Mouse (Mus musculus) forebrain, embryonic 11.5 days (tissue): ENCODE results near the gene Repin1. TPM values are rescaled to one million over a fixed set of nuclear protein-coding genes. Genes with fewer than 3 reads are reported as not detected.

ENCODE experiments used
- ATAC-seq: fragments of 200-750 bp; cut with Nextera tagmentation; replicated peaks from 2 replicates; pipeline ENCODE4 v1.8.0; 2017; ENCODE audit warnings: moderate TSS enrichment; ENCODE audit not compliant: low FRiP score
- DNase-seq: peaks from one replicate; pipeline ENCODE4 v3.0.0-alpha.2; 2017; ENCODE audit warnings: low spot score
- H3K27ac ChIP-seq: fragments of 300-500 bp; sonication (generic); 2 replicates; pipeline ENCODE4 v1.5.1; 2014; ENCODE audit warnings: low read depth, low read length
- H3K27me3 ChIP-seq: fragments of 300-500 bp; sonication (generic); 2 replicates; pipeline ENCODE4 v1.6.1; 2014; ENCODE audit warnings: mild to moderate bottlenecking, low read length, mixed read lengths; ENCODE audit not compliant: control insufficient read depth, insufficient read depth
- H3K36me3 ChIP-seq: fragments of 300-500 bp; sonication (generic); 2 replicates; pipeline ENCODE4 v1.6.1; 2014; ENCODE audit warnings: mild to moderate bottlenecking, low read length, moderate library complexity, mixed read lengths; ENCODE audit not compliant: control insufficient read depth, insufficient read depth
- H3K4me1 ChIP-seq: fragments of 300-500 bp; sonication (generic); replicated peaks from 2 replicates; pipeline ENCODE4 v1.6.1; 2014; ENCODE audit warnings: low read length, mixed read lengths; ENCODE audit not compliant: control insufficient read depth, insufficient read depth
- H3K4me2 ChIP-seq: fragments of 300-500 bp; sonication (generic); 2 replicates; pipeline ENCODE4 v1.6.1; 2014; ENCODE audit warnings: low read depth, mild to moderate bottlenecking, low read length, moderate library complexity, mixed read lengths; ENCODE audit not compliant: severe bottlenecking
- H3K4me3 ChIP-seq: fragments of 300-500 bp; sonication (generic); 2 replicates; pipeline ENCODE4 v1.5.1; 2014; ENCODE audit warnings: low read depth, low read length
- H3K9ac ChIP-seq: fragments of 300-500 bp; sonication (generic); 2 replicates; pipeline ENCODE4 v1.6.1; 2014; ENCODE audit warnings: low read length
- H3K9me3 ChIP-seq: fragments of 300-500 bp; sonication (generic); 2 replicates; pipeline ENCODE4 v1.6.1; 2016; ENCODE audit warnings: low read length, mixed read lengths; ENCODE audit not compliant: control insufficient read depth
- WGBS: fragments of 180-500 bp; shearing (Covaris S2); extraction: QIAGEN DNeasy Blood & Tissue Kit; methylation state at CpG from one replicate; pipeline ENCODE4 v1.1.7; 2014; 5-methylcytosine and 5-hydroxymethylcytosine counted together
- polyA plus RNA-seq: library from polyadenylated mRNA; unstranded; fragments of >200 nt; fragmentation: Nextera tagmentation; extraction: Ambion mirVana; gene quantifications from 2 replicates; pipeline ENCODE4 v1.2.1, GENCODE M21; 2014

Gene Repin1
- polyA plus RNA-seq, 1 experiment from 2014 or later: 50.2 TPM

DNA sequence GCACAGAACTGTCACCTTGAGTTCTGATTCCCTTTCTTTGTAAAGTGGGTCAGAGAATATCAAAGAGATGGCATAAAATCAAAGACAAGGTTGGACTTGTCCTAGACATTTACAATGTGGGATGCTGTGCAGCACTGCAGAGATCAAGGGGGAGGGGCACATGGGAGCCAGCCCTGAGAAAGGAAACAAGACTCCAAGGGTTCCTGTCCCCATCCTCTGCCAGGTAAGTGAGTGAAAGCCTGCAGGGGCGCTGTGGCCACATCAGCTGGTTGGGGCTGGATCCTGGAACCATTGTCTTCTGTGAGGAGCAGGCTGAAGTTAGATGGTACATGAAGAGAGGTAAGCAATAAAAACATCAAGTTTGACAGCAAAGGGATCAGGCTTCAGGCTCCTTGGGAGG, 29.8 kb downstream of the Repin1 start:
- H3K9me3 ChIP-seq: no peaks in the 10 kb centered on the region
- no peaks in the 10 kb centered on the region; the same call in 1 of the 2 replicates for H3K36me3 ChIP-seq
- H3K4me2 ChIP-seq: no peak overlapping the region
- H3K4me3 ChIP-seq: no peak overlapping the region
- H3K9ac ChIP-seq: no peak overlapping the region
- no peaks in the 10 kb centered on the region; the same call in 1 of the 2 replicates for H3K4me1 ChIP-seq
- ATAC-seq (no peak), DNase-seq (no peak)
- 21% methylated on average over 1 of the region's 1 CpGs for WGBS
- no peak overlapping the region for H3K27ac ChIP-seq
- H3K27me3 ChIP-seq: peaks cover 13% of the 10 kb centered on the region

DNA sequence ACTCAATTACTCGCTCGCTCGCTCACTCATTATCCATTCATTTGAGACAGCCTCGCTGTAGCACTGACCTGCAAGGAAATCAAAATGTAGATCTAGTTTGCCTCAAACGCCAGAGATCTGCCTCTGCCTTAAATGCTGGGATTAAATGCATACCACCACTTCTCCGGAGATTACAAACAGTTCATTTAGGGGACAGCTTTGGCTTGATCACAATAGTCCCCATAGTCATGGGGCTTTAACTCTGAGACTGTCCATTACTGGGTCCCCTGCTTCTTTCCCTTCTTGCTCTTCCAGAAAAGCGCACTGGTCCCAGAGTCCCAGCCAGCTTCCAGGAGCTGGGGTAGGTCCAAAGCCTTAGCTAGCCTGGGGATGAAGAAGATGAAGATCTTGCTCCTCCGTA, 32.8 kb downstream of the Repin1 start, which contains the start of gene AI854703:
Gene AI854703, plus strand, starts transcription at position 301 of the 400 bp plus-strand sequence.
- 27% methylated on average over 8 of the region's 8 CpGs for WGBS
- Histone ChIP-seq H3K4me3 (peak within 1 kb of the TSS; percentile 40), H3K27ac (no peak within 1 kb of the TSS), H3K9ac (peak within 1 kb of the TSS; percentile 49), H3K9me3 (no peaks in the 10 kb centered on the region), H3K4me1 (peaks cover 2% of the 10 kb centered on the region; the same call in 1 of the 2 replicates), H3K4me2 (peak within 1 kb of the TSS; percentile 70), H3K27me3 (peaks cover 30% of the 10 kb centered on the region), H3K36me3 (no peaks in the 10 kb centered on the region; the same call in 1 of the 2 replicates)
- ATAC-seq (0 out of 2 replicates have a peak, but pooled peaks have one; percentile 3), DNase-seq (no peak)

DNA sequence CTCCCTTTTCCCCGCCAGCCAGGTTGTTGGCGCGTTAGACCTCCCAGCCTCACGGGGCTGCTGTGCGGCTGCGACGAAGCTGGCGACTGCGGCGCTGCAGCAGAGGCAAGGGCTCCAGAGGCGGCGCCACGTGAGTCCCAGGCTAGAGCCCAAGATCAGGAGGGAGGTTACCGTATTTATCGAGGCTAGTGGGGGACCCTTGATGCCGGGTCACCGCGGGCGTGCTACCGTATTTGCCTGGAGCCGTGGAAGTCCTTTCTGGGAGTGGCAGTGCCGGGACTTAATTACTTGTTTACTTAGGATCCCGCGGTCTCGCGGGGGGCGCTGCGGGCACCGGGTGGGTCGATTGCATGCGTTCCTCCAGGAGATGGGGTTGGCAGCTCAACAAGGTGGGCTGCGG, 33.3 kb downstream of the Repin1 start:
- ATAC-seq (0 out of 2 replicates have a peak, but pooled peaks have one; percentile 44), DNase-seq (peak; percentile 74)
- WGBS: 1% methylated on average over 32 of the region's 32 CpGs
- Histone ChIP-seq H3K9ac (peak overlapping the region; percentile 49), H3K4me2 (peak overlapping the region; percentile 70), H3K27me3 (peaks cover 30% of the 10 kb centered on the region), H3K27ac (no peak overlapping the region), H3K4me3 (peak overlapping the region; percentile 40), H3K36me3 (no peaks in the 10 kb centered on the region; the same call in 1 of the 2 replicates), H3K4me1 (peaks cover 2% of the 10 kb centered on the region; the same call in 1 of the 2 replicates), H3K9me3 (no peaks in the 10 kb centered on the region)

DNA sequence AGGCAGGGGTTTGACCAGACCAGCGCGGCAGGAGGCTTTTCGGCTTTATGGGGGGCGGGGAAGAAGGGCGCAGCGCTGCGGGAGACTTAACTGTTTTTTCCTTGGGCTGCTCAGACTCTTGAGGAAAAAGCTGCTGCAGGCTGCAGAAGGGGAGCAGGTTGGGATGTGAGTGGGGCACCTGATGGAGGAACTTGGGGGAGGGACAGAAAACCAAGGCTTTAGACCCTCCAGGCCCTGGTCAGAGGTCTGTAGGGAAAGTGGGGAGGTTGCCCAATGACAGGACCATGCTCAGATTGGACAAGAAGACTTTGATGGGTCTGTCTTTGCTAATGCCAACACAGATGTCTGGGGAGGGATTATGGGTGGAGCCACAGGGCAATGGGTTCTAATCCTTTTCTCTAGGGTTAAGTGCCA, 33.8 kb downstream of the Repin1 start:
- H3K4me2 ChIP-seq: peak overlapping the region; percentile 70
- no peaks in the 10 kb centered on the region for H3K9me3 ChIP-seq
- peaks cover 2% of the 10 kb centered on the region; the same call in 1 of the 2 replicates for H3K4me1 ChIP-seq
- peak overlapping the region; percentile 49 for H3K9ac ChIP-seq
- H3K4me3 ChIP-seq: peak overlapping the region; percentile 40
- ATAC-seq: no peak
- WGBS: 2% methylated on average over 7 of the region's 7 CpGs
- peaks cover 30% of the 10 kb centered on the region for H3K27me3 ChIP-seq
- H3K27ac ChIP-seq: no peak overlapping the region
- DNase-seq: no peak
- H3K36me3 ChIP-seq: no peaks in the 10 kb centered on the region; the same call in 1 of the 2 replicates

DNA sequence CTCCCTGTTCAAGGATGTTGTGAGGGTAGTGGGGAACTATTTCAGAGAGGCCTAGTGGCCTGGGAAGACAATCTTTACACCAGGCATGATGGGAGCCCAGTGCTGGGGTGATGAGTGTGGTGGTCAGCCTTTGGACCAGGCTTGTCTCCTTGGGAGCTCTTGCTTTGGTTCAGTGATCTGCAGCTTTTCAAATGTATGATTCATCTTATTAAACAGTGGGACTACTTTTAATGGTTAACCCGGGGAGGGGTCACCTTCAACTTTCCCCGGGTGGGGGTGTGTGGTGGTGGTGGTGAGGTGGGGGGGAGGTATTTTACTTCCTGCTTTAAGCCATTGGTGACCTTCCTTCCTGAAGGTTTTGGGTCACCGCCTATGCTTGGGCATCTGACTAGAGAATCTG, 34.7 kb downstream of the Repin1 start:
- no peak overlapping the region for H3K4me2 ChIP-seq
- peaks cover 30% of the 10 kb centered on the region for H3K27me3 ChIP-seq
- H3K36me3 ChIP-seq: no peaks in the 10 kb centered on the region; the same call in 1 of the 2 replicates
- no peaks in the 10 kb centered on the region for H3K9me3 ChIP-seq
- 87% methylated on average over 3 of the region's 3 CpGs for WGBS
- H3K4me3 ChIP-seq: no peak overlapping the region
- peaks cover 2% of the 10 kb centered on the region; the same call in 1 of the 2 replicates for H3K4me1 ChIP-seq
- no peak overlapping the region for H3K27ac ChIP-seq
- DNase-seq (no peak), ATAC-seq (no peak)
- no peak overlapping the region for H3K9ac ChIP-seq

DNA sequence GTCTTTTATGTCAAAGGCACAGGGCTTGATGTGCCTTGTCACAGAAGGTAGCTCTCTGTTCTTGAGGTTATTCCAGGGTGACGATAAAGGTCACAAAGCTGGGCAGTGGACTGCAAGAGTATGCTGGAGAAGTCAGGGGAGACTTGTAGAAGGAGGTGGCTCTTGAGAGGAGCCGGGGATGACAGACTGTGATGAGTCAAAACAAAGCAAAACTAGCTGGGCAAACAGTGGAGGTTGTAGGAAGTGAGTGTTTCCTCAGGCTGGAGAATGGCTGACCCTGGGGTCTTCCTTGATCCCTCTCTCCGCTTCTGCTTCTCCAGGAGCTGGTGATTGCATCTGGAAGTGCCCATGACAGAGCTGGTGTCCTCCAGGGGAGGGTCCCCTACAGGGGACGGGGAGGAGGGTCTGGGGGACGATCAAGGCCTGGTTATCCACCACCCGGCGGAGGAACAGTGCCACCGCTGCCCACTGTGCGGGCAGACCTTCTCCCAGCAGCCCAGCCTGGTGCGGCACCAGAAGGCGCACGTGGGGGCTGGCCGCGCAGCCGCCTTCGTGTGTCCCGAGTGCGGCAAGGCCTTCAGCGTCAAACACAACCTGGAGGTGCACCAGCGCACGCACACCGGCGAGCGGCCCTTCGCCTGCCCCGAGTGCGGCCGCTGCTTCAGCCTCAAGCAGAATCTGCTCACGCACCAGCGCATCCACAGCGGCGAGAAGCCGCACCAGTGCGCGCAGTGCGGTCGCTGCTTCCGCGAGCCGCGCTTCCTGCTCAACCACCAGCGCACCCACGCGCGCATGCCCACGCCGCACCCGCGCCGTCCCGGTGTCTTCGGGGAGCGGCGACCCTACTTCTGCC, 35.4 kb downstream of the Repin1 start:
- Histone ChIP-seq H3K9me3 (no peaks in the 10 kb centered on the region), H3K4me2 (peak overlapping the region; percentile 66), H3K27ac (no peak overlapping the region), H3K4me1 (peaks cover 2% of the 10 kb centered on the region; the same call in 1 of the 2 replicates), H3K4me3 (peak overlapping the region; percentile 32), H3K27me3 (peaks cover 30% of the 10 kb centered on the region), H3K9ac (peak overlapping the region; percentile 43), H3K36me3 (no peaks in the 10 kb centered on the region)
- WGBS: 6% methylated on average over 54 of the region's 54 CpGs
- ATAC-seq: peak; percentile 45; the same call in 1 of the 2 replicates
- peak; percentile 60 for DNase-seq

DNA sequence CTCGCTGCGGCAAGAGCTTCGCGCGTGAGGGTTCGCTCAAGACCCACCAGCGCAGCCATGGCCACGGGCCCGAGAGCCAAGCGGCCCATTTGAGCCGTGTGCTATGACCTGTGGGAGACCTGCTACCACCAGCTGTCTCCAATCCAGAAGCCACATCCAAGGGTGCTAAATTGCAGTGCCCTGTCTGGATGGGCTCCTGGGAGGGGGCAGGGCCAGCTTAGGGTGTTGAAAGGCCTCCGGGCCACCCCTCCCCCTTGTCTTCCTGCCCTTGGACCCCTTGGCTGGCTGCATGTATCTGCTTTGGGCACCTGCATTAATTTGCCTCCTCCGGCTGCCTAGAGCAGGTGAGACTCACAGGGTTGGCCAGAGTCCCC, 36.0 kb downstream of the Repin1 start:
- Histone ChIP-seq H3K9me3 (no peaks in the 10 kb centered on the region), H3K27ac (no peak overlapping the region), H3K4me3 (peak overlapping the region; percentile 32), H3K4me2 (peak overlapping the region; percentile 66), H3K9ac (peak overlapping the region; percentile 43), H3K4me1 (peaks cover 2% of the 10 kb centered on the region; the same call in 1 of the 2 replicates), H3K36me3 (no peaks in the 10 kb centered on the region), H3K27me3 (peaks cover 30% of the 10 kb centered on the region)
- 25% methylated on average over 13 of the region's 13 CpGs for WGBS
- 0 out of 2 replicates have a peak, but pooled peaks have one; percentile 31 for ATAC-seq
- DNase-seq: no peak

DNA sequence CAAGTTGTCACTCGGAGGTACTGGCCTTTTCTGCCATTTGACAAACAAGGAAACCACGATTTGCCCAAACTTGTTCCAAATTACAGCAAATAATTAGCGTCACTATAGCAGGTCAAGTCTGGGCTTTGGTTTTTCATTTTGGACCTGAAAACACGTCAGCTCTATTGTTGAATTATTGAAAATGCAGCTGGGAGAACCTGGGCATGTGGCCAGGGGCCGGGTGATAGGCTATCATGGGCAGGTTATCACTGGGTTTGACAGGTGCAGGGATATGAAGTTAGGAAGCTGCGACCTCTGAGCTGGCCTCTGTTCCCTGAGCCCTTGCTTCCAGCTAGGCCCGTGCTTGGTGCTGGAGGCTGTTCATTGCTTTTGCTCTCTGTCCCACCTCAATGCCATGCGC, 37.1 kb downstream of the Repin1 start:
- ATAC-seq: no peak
- Histone ChIP-seq H3K9me3 (no peaks in the 10 kb centered on the region), H3K4me3 (no peak overlapping the region), H3K36me3 (no peaks in the 10 kb centered on the region), H3K27me3 (peaks cover 30% of the 10 kb centered on the region), H3K27ac (no peak overlapping the region), H3K4me1 (peaks cover 2% of the 10 kb centered on the region; the same call in 1 of the 2 replicates), H3K4me2 (no peak overlapping the region), H3K9ac (no peak overlapping the region)
- WGBS: 89% methylated on average over 8 of the region's 8 CpGs
- no peak for DNase-seq
